Mouse (Mus musculus): ENCODE data around the gene Gm21897.
"Not testable (repeated sequence)": the region's sequence is repeated elsewhere in the genome, so short reads cannot be mapped to it uniquely, and the experiment has no call there.

Gene Gm21897

GRCm38 (mm10) chr16:15317158-15317557 lies at the start of gene Gm21897:
Gene Gm21897 (plus strand): TSS chr16:15317458.
- DNase-seq (ENCODE audit: low spot score) = not testable (repeated sequence)

DNA sequence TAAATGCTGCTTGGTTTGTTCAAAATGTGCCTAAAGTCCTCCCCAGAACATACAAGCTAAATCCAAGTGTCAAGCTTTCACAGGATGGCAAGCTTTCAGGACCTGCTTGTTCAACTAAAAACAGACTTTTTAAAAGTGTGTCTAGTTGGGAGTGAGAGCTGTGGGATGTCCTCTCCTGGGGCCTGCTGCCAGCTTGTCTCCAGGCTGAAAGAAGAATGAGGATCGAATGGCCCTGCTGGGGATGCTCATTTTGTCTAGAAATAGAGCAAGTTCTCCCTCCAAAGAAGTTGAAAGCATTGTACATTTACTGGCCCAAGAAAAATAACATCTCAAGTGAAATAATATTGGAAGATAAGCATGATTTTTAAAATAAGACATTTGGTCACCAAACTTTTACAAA lies 45.0 kb upstream of the Gm21897 start:
- DNase-seq (ENCODE audit: low spot score) = no peak

DNA sequence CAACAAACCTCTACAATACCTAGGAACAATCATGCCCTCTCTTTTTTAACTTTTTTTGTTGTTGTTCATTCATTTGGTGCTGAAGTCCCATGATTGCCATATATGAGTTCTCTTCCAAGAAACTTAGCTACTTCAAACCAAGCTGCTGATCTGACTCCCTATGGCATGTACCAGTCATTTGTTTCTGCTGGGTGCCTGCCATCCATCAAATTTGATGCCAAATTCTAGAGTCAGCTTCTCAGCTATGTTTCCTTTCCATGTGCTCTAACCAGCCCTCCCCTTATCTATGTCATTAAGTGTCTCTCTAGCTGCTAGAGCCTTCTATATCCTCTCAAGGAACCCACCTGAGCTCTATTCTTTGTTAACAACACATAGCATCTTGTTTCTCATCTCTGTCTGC lies 39.8 kb upstream of the Gm21897 start:
- DNase-seq (ENCODE audit: low spot score) = no peak

GRCm38 (mm10) chr16:15293041-15293440 lies 24.2 kb upstream of the Gm21897 start:
- DNase-seq (ENCODE audit: low spot score) = no peak

DNA sequence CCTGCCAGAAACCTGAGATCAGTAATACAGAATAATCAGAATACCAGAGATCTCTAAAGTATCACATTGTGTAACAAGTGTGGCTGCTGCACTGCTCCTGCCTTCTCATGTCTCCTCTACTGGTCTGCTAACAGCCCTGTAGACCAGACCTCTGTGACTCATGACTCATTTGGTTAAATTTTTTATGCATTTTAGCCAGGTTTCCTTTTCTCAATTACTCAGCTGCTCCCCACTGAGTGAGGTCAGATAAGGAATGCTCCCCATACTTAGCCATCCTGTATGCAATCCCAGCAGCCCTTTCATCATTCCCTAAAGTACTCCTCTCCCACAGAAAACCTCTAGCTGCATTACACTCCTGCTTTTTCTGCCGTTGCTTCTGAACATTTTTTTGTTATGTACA lies 23.0 kb upstream of the Gm21897 start:
- no peak for DNase-seq (ENCODE audit: low spot score)

DNA sequence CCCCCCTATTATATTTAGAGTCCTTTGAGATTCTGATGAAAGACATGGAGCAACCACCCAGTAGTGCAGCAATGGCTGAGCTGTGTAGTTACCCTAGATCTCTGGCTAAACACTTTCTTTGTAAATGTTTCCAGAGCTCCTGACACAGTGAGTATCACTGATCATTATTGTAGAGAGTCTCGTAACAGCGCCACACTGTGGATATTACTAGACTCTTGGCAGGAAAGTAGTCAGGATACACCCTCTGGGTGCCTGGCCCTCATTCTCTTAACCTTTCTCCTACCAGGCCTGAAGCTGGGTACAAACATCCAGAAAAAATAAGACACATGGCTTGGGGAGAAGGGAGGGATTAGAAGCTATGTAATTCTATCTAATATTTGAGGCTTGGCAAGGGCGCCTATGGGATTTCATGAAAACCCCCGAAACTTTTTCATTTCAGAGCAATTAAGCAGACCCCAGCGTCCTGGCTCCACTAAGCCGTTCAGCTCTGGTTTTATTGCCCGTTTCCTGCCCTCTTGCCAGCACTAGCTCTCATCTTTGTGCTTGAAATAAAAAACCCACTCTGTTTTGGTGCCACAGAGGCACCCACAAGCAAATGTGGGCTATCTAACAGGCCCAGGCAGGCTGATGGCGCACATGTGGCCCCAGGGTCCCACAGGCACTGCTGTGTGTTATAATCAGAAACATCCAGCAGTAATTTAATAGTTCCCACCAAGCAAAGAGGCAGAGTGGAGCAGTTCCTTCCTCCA lies 22.2 kb upstream of the Gm21897 start:
- DNase-seq (ENCODE audit: low spot score) = no peak

- no peak for DNase-seq (ENCODE audit: low spot score)
These were observed 17.3 kb downstream of the Gm21897 start for GRCm38 (mm10) chr16:15334526-15334925.

DNA sequence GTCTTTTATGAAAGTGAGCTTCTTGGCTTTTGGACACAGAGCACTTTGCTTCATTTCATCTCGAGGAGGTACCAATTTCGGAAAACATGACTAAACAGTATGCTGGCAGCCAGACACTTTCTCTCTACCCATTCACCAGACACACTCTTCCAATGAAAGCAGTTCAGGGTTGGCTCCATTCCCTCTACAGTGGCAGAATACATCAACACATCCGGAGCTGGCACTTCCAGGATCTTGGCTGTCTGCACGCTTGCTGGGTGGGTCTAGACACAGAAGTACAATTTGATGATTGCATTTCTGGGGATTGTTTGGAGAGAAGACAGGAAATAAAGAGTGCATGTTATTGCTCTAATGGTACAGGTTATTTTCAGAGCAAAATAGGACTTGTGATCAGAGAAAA lies 21.8 kb downstream of the Gm21897 start:
- no peak for DNase-seq (ENCODE audit: low spot score)

DNA sequence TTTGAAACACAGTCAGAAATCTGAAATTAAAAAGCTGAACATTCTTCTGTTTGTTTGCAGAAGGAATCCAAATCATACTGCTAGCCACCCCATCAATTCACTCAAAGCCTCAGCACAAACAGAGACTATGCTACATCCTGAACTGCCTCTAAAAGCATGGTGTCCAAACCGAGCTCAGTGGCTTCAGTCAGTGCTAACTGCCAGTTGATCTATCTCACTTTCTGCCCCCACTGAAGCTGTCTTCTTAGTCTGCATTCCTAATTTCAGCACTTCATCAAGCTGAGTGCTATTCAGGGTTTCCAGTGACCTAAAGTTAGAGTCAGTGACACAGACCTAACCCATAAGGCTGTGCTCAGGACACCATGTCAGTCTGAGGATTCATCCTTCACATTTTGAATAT lies 28.8 kb downstream of the Gm21897 start:
- DNase-seq (ENCODE audit: low spot score) = no peak

DNA sequence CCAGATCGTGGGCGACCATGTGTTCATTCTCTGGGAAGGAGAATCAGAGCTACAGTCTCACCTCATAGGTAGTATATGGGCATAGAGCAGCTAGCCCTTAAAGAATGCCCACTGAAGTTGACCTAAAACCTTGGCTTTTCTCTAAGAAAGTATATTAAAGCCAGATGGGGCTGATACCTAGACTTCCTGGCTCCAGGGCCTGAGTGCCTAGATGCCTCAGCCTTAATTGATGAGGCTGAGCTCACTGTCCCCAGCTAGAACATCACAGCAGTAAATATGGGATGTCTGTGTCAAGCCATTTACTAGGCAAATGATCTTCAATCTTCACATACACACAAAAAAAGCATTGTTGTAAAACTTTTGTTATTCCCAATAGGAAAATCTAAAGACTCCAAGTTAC lies 32.1 kb downstream of the Gm21897 start:
- DNase-seq (ENCODE audit: low spot score) = no peak

- no peak for DNase-seq (ENCODE audit: low spot score)
These were observed 34.0 kb downstream of the Gm21897 start for GRCm38 (mm10) chr16:15351301-15351700.

DNA sequence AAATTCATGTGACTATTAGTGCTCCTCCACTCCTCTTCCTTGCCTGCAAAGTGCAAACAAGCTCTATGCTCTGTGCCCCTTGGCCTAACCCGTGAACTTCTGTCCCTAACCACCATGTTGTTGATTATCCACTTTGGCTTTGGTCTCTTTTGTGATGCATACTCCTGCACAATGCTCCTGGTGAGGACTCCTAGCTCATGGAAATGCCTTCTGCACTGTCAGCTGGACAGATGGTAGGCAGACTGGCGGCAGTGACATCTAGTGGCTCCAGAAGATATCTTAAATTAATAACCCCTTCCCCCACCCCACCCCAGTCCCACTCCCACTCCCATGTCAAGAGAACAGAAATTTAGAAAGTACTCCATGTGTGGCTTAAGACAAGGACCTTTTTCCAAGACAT lies 35.1 kb downstream of the Gm21897 start:
- DNase-seq (ENCODE audit: low spot score) = no peak

- no peak for DNase-seq (ENCODE audit: low spot score)
These were observed 37.6 kb downstream of the Gm21897 start for GRCm38 (mm10) chr16:15354901-15355300.

DNA sequence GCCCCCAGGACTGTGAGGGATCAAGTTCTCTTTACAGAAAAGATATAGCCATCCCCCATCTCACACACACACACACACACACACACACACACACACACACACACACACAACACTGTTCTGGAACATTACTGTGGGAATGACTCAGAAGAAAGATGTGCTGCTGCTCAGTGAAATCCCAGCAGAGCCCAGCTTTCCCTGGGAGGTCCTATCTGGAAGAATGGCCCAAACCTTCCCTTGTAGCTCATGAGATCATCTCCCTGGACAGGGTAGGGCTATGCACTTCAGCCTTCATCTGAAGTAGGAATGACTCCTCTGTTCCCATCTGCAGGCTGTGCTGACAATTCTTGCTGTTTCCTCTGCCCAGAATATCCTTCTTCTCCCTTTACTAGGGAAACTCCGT lies 38.1 kb downstream of the Gm21897 start:
- DNase-seq (ENCODE audit: low spot score) = no peak

DNA sequence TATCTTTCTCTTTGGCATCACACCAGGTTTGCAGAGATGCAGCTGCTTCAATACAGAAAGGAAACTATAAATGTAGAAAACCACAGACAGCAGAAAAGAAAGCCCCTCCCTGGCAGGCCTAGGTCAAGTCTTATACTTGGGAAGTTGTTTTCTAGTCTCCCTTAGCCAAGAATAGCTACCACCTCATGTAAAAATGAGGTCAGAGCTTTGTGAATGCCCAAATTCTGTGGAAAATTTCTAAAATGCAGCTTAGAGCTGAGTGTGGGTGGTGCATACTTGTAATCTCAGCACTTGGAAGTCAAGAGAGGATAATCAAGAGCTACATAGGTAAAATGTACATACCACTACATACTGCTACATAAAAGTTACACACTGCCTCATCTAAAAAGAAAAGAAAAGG lies 40.5 kb downstream of the Gm21897 start:
- DNase-seq (ENCODE audit: low spot score) = no peak

- DNase-seq (ENCODE audit: low spot score) = no peak
These were observed 42.0 kb downstream of the Gm21897 start for GRCm38 (mm10) chr16:15359110-15359782.

DNA sequence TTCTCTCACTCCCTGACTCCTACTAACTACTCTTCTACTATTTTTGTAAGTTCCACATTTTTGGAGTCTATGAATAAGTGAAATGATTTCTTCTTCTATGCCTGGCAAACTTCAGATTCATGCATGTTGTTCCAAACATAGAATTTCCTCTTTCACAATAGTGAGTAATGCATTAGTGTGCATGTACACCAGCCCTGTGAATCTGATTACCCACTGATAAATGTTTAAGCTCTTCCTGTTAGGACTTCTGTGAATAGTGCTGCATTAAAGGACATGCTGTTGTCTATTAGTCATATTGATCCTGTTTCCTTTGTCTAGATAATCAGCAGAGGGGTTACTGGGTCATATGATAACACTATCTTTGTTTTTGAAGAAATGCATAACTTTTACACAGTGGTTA lies 43.6 kb downstream of the Gm21897 start:
- no peak for DNase-seq (ENCODE audit: low spot score)

Data from layer of hippocampus, adult 9-10 months (tissue).